Mouse (Mus musculus): Measurements from ENCODE around the gene Plxnd1.

DNA sequence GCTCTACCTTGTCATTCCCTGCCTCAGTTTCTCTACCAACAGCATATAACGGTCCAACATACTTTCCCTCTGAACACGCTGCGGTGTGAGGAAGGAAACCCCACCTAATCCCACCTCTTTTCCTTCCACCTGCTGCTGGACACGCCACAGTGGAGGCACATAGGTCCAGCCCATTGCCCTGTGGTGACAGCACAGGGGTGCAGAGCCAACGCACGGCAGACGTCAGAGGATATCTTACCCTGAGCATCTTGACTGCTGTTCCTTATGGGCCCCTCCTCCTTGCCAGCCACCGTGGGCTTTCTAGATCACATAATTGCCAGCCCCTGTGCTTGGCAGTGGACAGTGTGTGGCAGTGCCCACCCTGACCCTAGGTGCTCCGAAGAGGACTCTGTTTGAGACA lies 4.3 kb downstream of the Plxnd1 start:
- TF ChIP-seq CTCF (IDR thresholded peaks at IDR 0.05; ENCODE audit: control insufficient read depth, insufficient read depth, insufficient replicate concordance, low read depth, low read length): no peak
- TF ChIP-seq POLR2A (IDR thresholded peaks at IDR 0.05; ENCODE audit: control insufficient read depth, low read depth, low read length): no peak

Data from testis, adult 2 months (tissue).